Mouse (Mus musculus) limb, embryonic 11.5 days (tissue): ENCODE results near the gene Smyd3. TPM values are rescaled to one million over a fixed set of nuclear protein-coding genes. Genes with fewer than 3 reads are reported as not detected.

Experiments
- ATAC-seq: fragments of 200-750 bp; cut with Nextera tagmentation; 2 replicates; pipeline ENCODE4 v1.8.0; 2017; ENCODE audit warnings: low read depth; ENCODE audit not compliant: insufficient number of reproducible peaks, low FRiP score, low TSS enrichment
- DNase-seq: peaks from one replicate; pipeline ENCODE4 v3.0.0-alpha.2; 2015; ENCODE audit warnings: low spot score
- H3K27ac ChIP-seq: fragments of 300-500 bp; sonication (generic); replicated peaks from 2 replicates; pipeline ENCODE4 v1.5.1; 2014; ENCODE audit warnings: low read depth, mild to moderate bottlenecking, low read length
- H3K27me3 ChIP-seq: fragments of 300-500 bp; sonication (generic); 2 replicates; pipeline ENCODE4 v1.6.1; 2014; ENCODE audit warnings: mild to moderate bottlenecking, low read length, mixed read lengths; ENCODE audit not compliant: control insufficient read depth, insufficient read depth
- H3K36me3 ChIP-seq: fragments of 300-500 bp; sonication (generic); 2 replicates; pipeline ENCODE4 v1.6.1; 2014; ENCODE audit warnings: mild to moderate bottlenecking, low read length, moderate library complexity, mixed read lengths; ENCODE audit not compliant: control insufficient read depth, insufficient read depth
- H3K4me1 ChIP-seq: fragments of 300-500 bp; sonication (generic); 2 replicates; pipeline ENCODE4 v1.6.1; 2014; ENCODE audit warnings: low read length, mixed read lengths; ENCODE audit not compliant: control insufficient read depth, insufficient read depth
- H3K4me2 ChIP-seq: fragments of 300-500 bp; sonication (generic); 2 replicates; pipeline ENCODE4 v1.6.1; 2014; ENCODE audit warnings: low read depth, mild to moderate bottlenecking, moderate library complexity; ENCODE audit not compliant: severe bottlenecking
- H3K4me3 ChIP-seq: fragments of 300-500 bp; sonication (generic); 2 replicates; pipeline ENCODE4 v1.5.1; 2014; ENCODE audit warnings: low read depth, low read length
- H3K9ac ChIP-seq: fragments of 300-500 bp; sonication (generic); 2 replicates; pipeline ENCODE4 v1.6.1; 2014; ENCODE audit warnings: mild to moderate bottlenecking, low read length
- H3K9me3 ChIP-seq: fragments of 300-500 bp; sonication (generic); 2 replicates; pipeline ENCODE4 v1.6.1; 2016; ENCODE audit warnings: low read length; ENCODE audit not compliant: control insufficient read depth
- WGBS: fragments of 180-500 bp; shearing (Covaris S2); extraction: QIAGEN DNeasy Blood & Tissue Kit; methylation state at CpG from one replicate; pipeline ENCODE4 v1.1.7; 2014; 5-methylcytosine and 5-hydroxymethylcytosine counted together
- polyA plus RNA-seq: library from polyadenylated mRNA; unstranded; fragments of >200 nt; fragmentation: Nextera tagmentation; extraction: Ambion mirVana; gene quantifications from 2 replicates; pipeline ENCODE4 v1.2.1, GENCODE M21; 2014

Smyd3 gene
- polyA plus RNA-seq, 1 experiment from 2014 or later, result 25.6 TPM

- Histone ChIP-seq H3K9me3 (no peaks in the 10 kb centered on the region), H3K27me3 (no peaks in the 10 kb centered on the region), H3K4me2 (no peak overlapping the region), H3K4me3 (no peak overlapping the region), H3K27ac (no peak overlapping the region), H3K4me1 (peaks cover 3% of the 10 kb centered on the region; the same call in 1 of the 2 replicates), H3K9ac (no peak overlapping the region), H3K36me3 (no peaks in the 10 kb centered on the region)
- WGBS, result 75% methylated on average over 6 of the region's 6 CpGs
- DNase-seq, result no peak
- ATAC-seq, result no peak
These were observed 526.8 kb downstream of the Smyd3 start for GRCm38 (mm10) chr1:178991045-178991444.

GRCm38 (mm10) chr1:178989485-178989884 lies 528.4 kb downstream of the Smyd3 start:
- H3K4me1 ChIP-seq, result peaks cover 3% of the 10 kb centered on the region; the same call in 1 of the 2 replicates
- H3K36me3 ChIP-seq, result no peaks in the 10 kb centered on the region
- no peak for ATAC-seq
- WGBS, result 83% methylated on average over 4 of the region's 4 CpGs
- no peak overlapping the region for H3K4me2 ChIP-seq
- no peak overlapping the region for H3K4me3 ChIP-seq
- H3K9me3 ChIP-seq, result no peaks in the 10 kb centered on the region
- no peak overlapping the region for H3K9ac ChIP-seq
- H3K27me3 ChIP-seq, result no peaks in the 10 kb centered on the region
- DNase-seq, result no peak
- no peak overlapping the region for H3K27ac ChIP-seq

GRCm38 (mm10) chr1:178988176-178988575 lies 529.7 kb downstream of the Smyd3 start:
- Histone ChIP-seq H3K36me3 (no peaks in the 10 kb centered on the region), H3K4me2 (no peak overlapping the region), H3K27ac (no peak overlapping the region), H3K9me3 (no peaks in the 10 kb centered on the region), H3K4me1 (peaks cover 3% of the 10 kb centered on the region; the same call in 1 of the 2 replicates), H3K9ac (no peak overlapping the region), H3K4me3 (no peak overlapping the region), H3K27me3 (no peaks in the 10 kb centered on the region)
- 84% methylated on average over 1 of the region's 1 CpGs for whole genome bisulfite sequencing
- no peak for ATAC-seq
- no peak for DNase-seq

GRCm38 (mm10) chr1:178981641-178982040 lies 536.2 kb downstream of the Smyd3 start:
- peaks cover 13% of the 10 kb centered on the region for H3K4me1 ChIP-seq
- 80% methylated on average over 5 of the region's 5 CpGs for WGBS
- no peak for DNase-seq
- H3K4me2 ChIP-seq, result no peak overlapping the region
- H3K27me3 ChIP-seq, result no peaks in the 10 kb centered on the region
- ATAC-seq, result no peak
- no peak overlapping the region for H3K9ac ChIP-seq
- H3K4me3 ChIP-seq, result no peak overlapping the region
- no peaks in the 10 kb centered on the region for H3K36me3 ChIP-seq
- no peak overlapping the region for H3K27ac ChIP-seq
- H3K9me3 ChIP-seq, result no peaks in the 10 kb centered on the region

GRCm38 (mm10) chr1:178980185-178980584 lies 537.7 kb downstream of the Smyd3 start:
- Histone ChIP-seq H3K4me3 (no peak overlapping the region), H3K9me3 (no peaks in the 10 kb centered on the region), H3K27me3 (no peaks in the 10 kb centered on the region), H3K4me2 (no peak overlapping the region), H3K27ac (no peak overlapping the region), H3K4me1 (peaks cover 21% of the 10 kb centered on the region), H3K36me3 (no peaks in the 10 kb centered on the region), H3K9ac (no peak overlapping the region)
- DNase-seq (no peak), ATAC-seq (no peak)

GRCm38 (mm10) chr1:178978617-178979245 lies 539.1 kb downstream of the Smyd3 start:
- Histone ChIP-seq H3K9me3 (no peaks in the 10 kb centered on the region), H3K4me3 (no peak overlapping the region), H3K4me1 (peaks cover 24% of the 10 kb centered on the region), H3K4me2 (no peak overlapping the region), H3K9ac (no peak overlapping the region), H3K36me3 (no peaks in the 10 kb centered on the region), H3K27ac (no peak overlapping the region), H3K27me3 (no peaks in the 10 kb centered on the region)
- ATAC-seq (no peak), DNase-seq (peak; percentile 54)
- WGBS, result 28% methylated on average over 8 of the region's 8 CpGs

- Histone ChIP-seq H3K9ac (no peak overlapping the region), H3K4me2 (no peak overlapping the region), H3K9me3 (no peaks in the 10 kb centered on the region), H3K36me3 (no peaks in the 10 kb centered on the region), H3K4me1 (peaks cover 12% of the 10 kb centered on the region), H3K4me3 (no peak overlapping the region), H3K27me3 (no peaks in the 10 kb centered on the region), H3K27ac (no peak overlapping the region)
- no peak for DNase-seq
- ATAC-seq, result no peak
- 90% methylated on average over 10 of the region's 10 CpGs for WGBS
These were observed 545.8 kb downstream of the Smyd3 start for GRCm38 (mm10) chr1:178972055-178972454.

GRCm38 (mm10) chr1:178961661-178962060 lies 556.2 kb downstream of the Smyd3 start:
- no peak overlapping the region for H3K4me3 ChIP-seq
- DNase-seq, result no peak
- no peak overlapping the region for H3K27ac ChIP-seq
- no peaks in the 10 kb centered on the region for H3K27me3 ChIP-seq
- H3K36me3 ChIP-seq, result no peaks in the 10 kb centered on the region
- H3K9ac ChIP-seq, result no peak overlapping the region
- no peaks in the 10 kb centered on the region for H3K9me3 ChIP-seq
- peaks cover 8% of the 10 kb centered on the region; the same call in 1 of the 2 replicates for H3K4me1 ChIP-seq
- ATAC-seq, result no peak
- WGBS, result 75% methylated on average over 9 of the region's 9 CpGs
- H3K4me2 ChIP-seq, result no peak overlapping the region
